Mouse (Mus musculus) kidney, postnatal 0 days (tissue): Measurements from ENCODE around the gene Snx20. TPM values are rescaled to one million over a fixed set of nuclear protein-coding genes. Genes with fewer than 3 reads are reported as not detected.
A peak's percentile ranks its signal among the peaks of the same experiment; 100 is the strongest.

ENCODE experiments used
- ATAC-seq: fragments of 200-750 bp; cut with Nextera tagmentation; replicated peaks from 2 replicates; pipeline ENCODE4 v1.8.0; 2017; ENCODE audit warnings: low read depth, moderate number of reproducible peaks, moderate TSS enrichment, moderate library complexity; ENCODE audit not compliant: low FRiP score
- DNase-seq: peaks from one replicate; pipeline ENCODE4 v3.0.0-alpha.2; 2016; ENCODE audit warnings: low spot score
- H3K27ac ChIP-seq: fragments of 300-500 bp; sonication (generic); 2 replicates; pipeline ENCODE4 v1.5.1; 2014; ENCODE audit warnings: mild to moderate bottlenecking
- H3K27me3 ChIP-seq: fragments of 300-500 bp; sonication (generic); 2 replicates; pipeline ENCODE4 v1.6.1; 2014; ENCODE audit warnings: low read length, mixed read lengths; ENCODE audit not compliant: insufficient read depth
- H3K36me3 ChIP-seq: fragments of 300-500 bp; sonication (generic); 2 replicates; pipeline ENCODE4 v1.6.1; 2014; ENCODE audit warnings: low read length, mixed read lengths; ENCODE audit not compliant: insufficient read depth
- H3K4me1 ChIP-seq: fragments of 300-500 bp; sonication (generic); replicated peaks from 2 replicates; pipeline ENCODE4 v1.6.1; 2014; ENCODE audit warnings: antibody characterized with exemption, low read length, mixed read lengths; ENCODE audit not compliant: insufficient read depth
- H3K4me2 ChIP-seq: fragments of 300-500 bp; sonication (generic); 2 replicates; pipeline ENCODE4 v1.6.1; 2014; ENCODE audit warnings: mild to moderate bottlenecking, low read length, moderate library complexity, mixed read lengths
- H3K4me3 ChIP-seq: fragments of 300-500 bp; sonication (generic); replicated peaks from 2 replicates; pipeline ENCODE4 v1.5.1; 2014; ENCODE audit warnings: low read depth, low read length
- H3K9ac ChIP-seq: fragments of 300-500 bp; sonication (generic); 2 replicates; pipeline ENCODE4 v1.6.1; 2014; ENCODE audit warnings: low read depth, low read length
- H3K9me3 ChIP-seq: fragments of 300-500 bp; sonication (generic); replicated peaks from 2 replicates; pipeline ENCODE4 v1.6.1; 2016; ENCODE audit warnings: low read length, inconsistent platforms, mixed read lengths
- CTCF ChIP-seq: IDR thresholded peaks from 2 replicates; pipeline ENCODE4 v1.5.1; 2016; ENCODE audit warnings: antibody characterized with exemption, low read depth, mild to moderate bottlenecking, moderate library complexity
- WGBS: fragments of 180-500 bp; shearing (Covaris S2); extraction: QIAGEN DNeasy Blood & Tissue Kit; methylation state at CpG from one replicate; pipeline ENCODE4 v1.1.7; 2014; 5-methylcytosine and 5-hydroxymethylcytosine counted together
- polyA plus RNA-seq: library from polyadenylated mRNA; unstranded; fragments of >200 nt; fragmentation: Nextera tagmentation; extraction: Ambion mirVana; gene quantifications from 2 replicates; pipeline ENCODE4 v1.2.1, GENCODE M21; 2015

The Snx20 gene
- 2.9 and 3.0 TPM in 2 replicates for polyA plus RNA-seq

DNA sequence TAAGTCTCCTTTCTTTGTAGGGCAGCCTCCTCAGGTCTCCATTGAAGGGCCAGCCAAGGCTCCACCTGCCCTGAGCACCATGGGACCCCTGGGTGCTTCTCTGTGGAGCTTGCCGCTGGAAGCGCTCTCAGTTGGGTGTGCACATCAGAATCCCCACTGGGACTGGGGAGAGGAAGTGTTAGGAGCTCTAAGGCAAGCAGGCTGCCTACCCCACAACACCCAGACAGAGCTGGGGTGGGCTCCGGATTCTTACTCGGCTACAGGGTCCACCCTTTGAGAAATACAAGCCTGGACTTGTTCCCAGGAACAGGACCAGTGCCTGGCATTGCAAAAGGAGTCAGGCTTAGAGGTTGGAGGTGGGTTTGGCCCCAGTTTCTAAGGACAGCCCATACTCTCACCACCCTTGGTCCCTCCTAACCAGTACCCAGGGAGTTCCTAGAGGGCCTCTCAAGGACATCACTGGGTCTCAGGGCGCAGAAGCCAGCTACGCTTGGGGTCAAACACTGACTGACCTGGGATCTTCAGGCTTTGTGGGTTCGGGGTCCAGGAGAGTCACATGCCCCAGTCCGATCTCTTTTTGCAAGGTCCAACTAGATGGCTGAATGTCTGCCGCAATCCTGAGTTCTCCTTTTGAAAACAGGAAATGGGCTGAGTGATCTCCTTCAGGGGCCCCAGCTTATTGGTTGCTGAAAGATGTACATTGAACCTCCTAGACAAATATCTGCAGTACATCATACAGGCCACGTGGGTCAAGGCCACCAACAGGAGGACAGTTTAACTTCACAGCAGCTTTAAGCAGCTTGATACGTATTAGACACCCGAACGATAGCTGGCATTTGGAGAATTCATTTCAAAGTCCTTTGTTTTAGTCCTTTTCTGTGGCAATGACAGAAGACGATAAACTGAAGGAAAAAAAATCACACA is at the start of gene Snx20:
Snx20 (minus strand) TSS at position 655 of the 924 bp plus-strand sequence.
- Histone ChIP-seq H3K27ac (0 out of 2 replicates have a peak within 1 kb of the TSS, but pooled peaks have one; percentile 16), H3K9ac (no peak within 1 kb of the TSS), H3K27me3 (no peaks in the 10 kb centered on the region), H3K4me2 (no peak within 1 kb of the TSS), H3K36me3 (no peaks in the 10 kb centered on the region), H3K4me3 (no peak within 1 kb of the TSS), H3K4me1 (no peaks in the 10 kb centered on the region), H3K9me3 (no peaks in the 10 kb centered on the region)
- DNase-seq (no peak), ATAC-seq (no peak)
- 81% methylated on average over 14 of the region's 14 CpGs for WGBS
- no peak for TF ChIP-seq CTCF

DNA sequence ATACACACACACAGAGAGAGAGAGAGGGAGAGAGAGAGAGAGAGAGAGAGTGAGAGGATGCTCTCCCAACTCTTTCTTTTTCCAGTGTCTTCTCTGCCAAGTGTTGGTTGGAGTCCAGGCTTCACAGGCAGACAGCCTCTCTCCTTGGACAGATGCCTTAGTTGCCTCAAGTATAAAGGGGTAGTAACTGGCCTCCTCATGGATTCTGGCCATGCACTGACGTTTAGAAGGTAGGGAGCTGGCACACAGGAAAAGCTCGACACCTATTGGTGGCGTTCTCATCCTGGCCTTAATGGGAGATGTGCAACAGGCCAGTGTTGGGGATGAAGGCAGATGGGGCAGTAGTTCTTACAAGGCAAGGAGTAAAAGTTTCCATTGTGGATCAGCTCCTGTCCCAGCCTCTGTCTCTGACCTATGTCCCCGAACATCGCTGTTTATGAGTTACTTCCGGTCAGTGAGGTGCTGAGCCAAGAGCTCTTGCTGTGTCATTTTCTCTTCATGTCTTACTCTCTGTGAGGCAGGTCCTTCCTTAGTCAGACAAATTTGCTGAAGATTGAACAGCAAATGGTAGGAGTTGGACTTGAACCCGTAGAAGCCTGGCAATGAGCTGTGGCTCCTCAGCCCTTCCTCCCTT is 47.8 kb upstream of the Snx20 start:
- Histone ChIP-seq H3K4me2 (no peak overlapping the region), H3K4me1 (no peaks in the 10 kb centered on the region), H3K27me3 (no peaks in the 10 kb centered on the region), H3K9ac (no peak overlapping the region), H3K36me3 (no peaks in the 10 kb centered on the region), H3K9me3 (no peaks in the 10 kb centered on the region), H3K27ac (no peak overlapping the region), H3K4me3 (no peak overlapping the region)
- TF ChIP-seq CTCF: no peak
- WGBS: 84% methylated on average over 7 of the region's 7 CpGs
- DNase-seq (no peak), ATAC-seq (no peak)

DNA sequence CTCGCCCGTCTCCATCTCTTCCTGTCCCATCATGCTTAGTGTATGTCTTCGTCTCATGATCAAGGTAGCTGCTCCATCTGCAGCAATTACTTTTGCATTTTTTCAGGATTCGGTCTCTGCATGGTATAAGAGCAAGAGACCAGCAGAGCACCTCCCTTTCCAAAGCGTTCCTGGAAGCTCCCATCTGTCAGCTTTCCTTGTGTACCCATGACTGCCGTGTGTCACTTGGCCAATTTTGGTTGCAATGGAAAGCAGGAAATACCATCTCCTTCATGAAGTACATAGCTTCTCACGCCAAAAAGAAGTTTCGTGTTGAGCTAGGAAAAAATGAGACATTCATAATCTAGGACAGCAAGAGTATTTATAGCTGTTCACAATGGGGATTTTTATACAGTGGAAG is 45.1 kb upstream of the Snx20 start:
- Histone ChIP-seq H3K36me3 (no peaks in the 10 kb centered on the region), H3K9me3 (no peaks in the 10 kb centered on the region), H3K27ac (no peak overlapping the region), H3K27me3 (no peaks in the 10 kb centered on the region), H3K4me1 (no peaks in the 10 kb centered on the region), H3K4me2 (no peak overlapping the region), H3K9ac (no peak overlapping the region), H3K4me3 (no peak overlapping the region)
- DNase-seq: no peak
- TF ChIP-seq CTCF: no peak
- no peak for ATAC-seq
- WGBS: 84% methylated on average over 8 of the region's 8 CpGs

DNA sequence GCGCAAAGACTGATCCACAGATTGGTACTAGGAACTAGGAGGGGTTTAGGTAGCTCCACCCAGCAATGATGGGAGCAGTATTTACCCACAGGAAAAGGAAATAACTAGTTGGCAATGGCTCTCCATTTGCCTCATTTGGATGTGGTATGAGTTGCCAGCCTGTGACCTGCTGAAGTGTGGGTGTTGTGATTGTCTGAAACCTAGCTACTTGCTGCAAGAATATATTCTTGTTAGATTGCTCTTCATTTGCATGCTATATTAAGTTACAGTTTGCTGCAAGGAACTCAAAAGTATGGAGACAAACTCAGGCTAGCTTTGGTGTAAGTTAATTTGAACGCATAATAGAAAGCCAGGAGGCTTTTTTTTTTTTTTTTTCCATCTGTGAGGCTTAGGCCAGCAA is 44.6 kb upstream of the Snx20 start:
- H3K27me3 ChIP-seq: no peaks in the 10 kb centered on the region
- DNase-seq (no peak), ATAC-seq (no peak)
- H3K27ac ChIP-seq: no peak overlapping the region
- no peak overlapping the region for H3K4me3 ChIP-seq
- no peak overlapping the region for H3K4me2 ChIP-seq
- WGBS: 90% methylated on average over 2 of the region's 2 CpGs
- H3K9ac ChIP-seq: no peak overlapping the region
- no peak for TF ChIP-seq CTCF
- H3K36me3 ChIP-seq: no peaks in the 10 kb centered on the region
- H3K4me1 ChIP-seq: no peaks in the 10 kb centered on the region
- H3K9me3 ChIP-seq: no peaks in the 10 kb centered on the region

DNA sequence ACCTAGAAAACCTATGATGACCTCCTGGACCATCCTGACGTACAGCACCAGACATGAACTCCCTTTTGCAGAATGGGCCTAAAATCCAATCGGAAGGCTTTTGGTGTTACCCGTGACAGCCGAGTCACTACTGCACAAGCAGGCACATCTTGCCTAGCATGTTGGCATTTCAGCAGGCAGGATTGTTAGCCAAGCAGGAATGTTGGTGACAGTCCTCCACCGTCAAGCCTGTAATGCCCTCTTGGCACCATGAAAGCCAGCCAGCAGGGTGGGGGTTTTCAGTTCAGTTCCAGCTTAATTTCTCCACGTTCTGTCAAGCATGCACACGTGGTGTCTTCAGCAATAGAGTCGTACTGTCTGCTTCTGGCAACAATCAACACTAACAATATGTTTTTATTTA is 41.1 kb upstream of the Snx20 start:
- H3K36me3 ChIP-seq: no peaks in the 10 kb centered on the region
- H3K4me1 ChIP-seq: no peaks in the 10 kb centered on the region
- ATAC-seq (no peak), DNase-seq (no peak)
- H3K27me3 ChIP-seq: no peaks in the 10 kb centered on the region
- no peak overlapping the region for H3K9ac ChIP-seq
- H3K4me3 ChIP-seq: no peak overlapping the region
- no peak overlapping the region for H3K27ac ChIP-seq
- 73% methylated on average over 8 of the region's 8 CpGs for WGBS
- H3K4me2 ChIP-seq: no peak overlapping the region
- TF ChIP-seq CTCF: no peak
- no peaks in the 10 kb centered on the region for H3K9me3 ChIP-seq

DNA sequence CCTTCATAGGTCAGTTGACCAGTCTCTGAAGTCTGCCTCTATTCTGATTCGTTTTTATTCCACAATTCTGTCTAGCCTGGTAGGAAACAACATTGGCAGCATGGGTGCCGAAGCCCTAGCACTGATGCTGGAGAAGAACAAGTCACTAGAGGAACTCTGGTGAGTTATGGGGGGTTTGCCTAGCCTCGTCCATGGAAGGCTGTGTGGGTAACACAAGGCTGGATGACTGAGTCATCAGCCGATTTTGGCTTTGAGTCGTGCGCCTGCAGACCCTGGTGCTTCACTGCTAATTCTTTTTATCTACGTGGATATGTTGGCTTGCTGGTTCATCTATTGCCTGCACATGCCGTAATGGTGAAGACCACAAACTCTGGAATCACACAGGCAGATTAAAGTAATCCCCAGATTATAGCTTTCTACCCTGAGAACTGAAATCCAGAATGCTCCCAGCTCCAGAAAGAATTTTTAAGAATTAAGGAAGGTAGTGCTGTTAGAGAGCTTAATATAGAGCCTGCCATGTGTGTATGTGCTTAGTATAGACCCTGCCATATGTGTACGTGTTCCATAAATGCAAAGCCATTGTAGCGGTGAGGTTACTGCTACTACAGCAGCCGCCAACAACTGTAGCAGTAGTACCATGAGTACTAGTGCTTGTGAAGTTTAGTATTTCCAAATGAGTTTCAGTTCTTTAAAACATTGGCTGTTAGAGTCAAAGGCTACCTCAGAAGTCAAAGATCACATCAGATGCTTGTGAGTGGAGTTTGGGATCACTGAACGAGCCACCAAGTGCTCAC is 39.6 kb upstream of the Snx20 start:
- no peak for TF ChIP-seq CTCF
- H3K4me1 ChIP-seq: no peaks in the 10 kb centered on the region

More for the DNA sequence above, 39.6 kb upstream of the Snx20 start:
- Histone ChIP-seq H3K9me3 (no peaks in the 10 kb centered on the region), H3K4me3 (no peak overlapping the region), H3K27ac (no peak overlapping the region), H3K9ac (no peak overlapping the region), H3K36me3 (no peaks in the 10 kb centered on the region), H3K27me3 (no peaks in the 10 kb centered on the region), H3K4me2 (no peak overlapping the region)
- WGBS: 90% methylated on average over 12 of the region's 12 CpGs
- ATAC-seq (no peak), DNase-seq (no peak)
